Mouse (Mus musculus) layer of hippocampus, postnatal 36 days (tissue): ENCODE measurements around the gene Wdr5b. TPM values are rescaled to one million over a fixed set of nuclear protein-coding genes. Genes with fewer than 3 reads are reported as not detected.

ENCODE experiments used
- DNase-seq, 2 experiments: peaks; one replicate each; pipeline ENCODE4 v3.0.0; 2022
- total RNA-seq, 2 experiments: library from RNA; stranded (reverse); gene quantifications; 2 replicates each; pipeline ENCODE4 v1.2.3; 2021

The Wdr5b gene
- total RNA-seq, 2 experiments from 2014 or later, result 5.4 to 5.8 TPM

GRCm38 (mm10) chr16:36071071-36071449, 30.1 kb downstream of the Wdr5b start:
- no peak for DNase-seq

GRCm38 (mm10) chr16:36071450-36072379, 30.7 kb downstream of the Wdr5b start, which contains the start of the genes Fam162a and Ccdc58:
TSS of gene Fam162a (minus strand) at chr16:36071594.
TSS of gene Ccdc58 (plus strand) at chr16:36071685.
- peak; percentile 89 to 92 for DNase-seq

GRCm38 (mm10) chr16:36072410-36073011, 31.5 kb downstream of the Wdr5b start:
- DNase-seq, result no peak

- DNase-seq, result no peak
These were observed 33.8 kb downstream of the Wdr5b start for GRCm38 (mm10) chr16:36074772-36075171.

- no peak for DNase-seq
These were observed 38.9 kb downstream of the Wdr5b start for GRCm38 (mm10) chr16:36079916-36080315.

GRCm38 (mm10) chr16:36087846-36088245, 46.9 kb downstream of the Wdr5b start:
- no peak for DNase-seq

GRCm38 (mm10) chr16:36089065-36089464, 48.1 kb downstream of the Wdr5b start:
- DNase-seq, result no peak

- DNase-seq, result no peak
These were observed 49.0 kb downstream of the Wdr5b start for GRCm38 (mm10) chr16:36089850-36090616.

GRCm38 (mm10) chr16:36090785-36091509, 50.0 kb downstream of the Wdr5b start:
- no peak for DNase-seq

Other genes starting within 250 kb of the Wdr5b start
- gene Parp14, start 169.6 kb upstream of the Wdr5b start, total RNA-seq, result 1 to 10 TPM; 1.3 to 1.9 TPM
- gene Parp9, start 102.7 kb upstream of the Wdr5b start, total RNA-seq, result 1 to 10 TPM; 3.2 to 3.3 TPM
- gene Dtx3l, start 102.0 kb upstream of the Wdr5b start, total RNA-seq, result 1 to 10 TPM; 4.3 to 4.4 TPM
- gene Kpna1, start 62.4 kb upstream of the Wdr5b start, total RNA-seq, result 100 to 1,000 TPM; 134 to 153 TPM
- gene Fam162a, start 30.4 kb downstream of the Wdr5b start, total RNA-seq, result 10 to 100 TPM; 81.1 to 82.7 TPM
- 10 to 100 TPM; 21.3 to 23.9 TPM for gene Ccdc58, start 30.5 kb downstream of the Wdr5b start, total RNA-seq
- not detected for gene Csta1, start 90.1 kb downstream of the Wdr5b start, total RNA-seq
- gene Stfa2l1, start 115.6 kb downstream of the Wdr5b start, total RNA-seq, result not detected
- not detected for gene Gm5483, start 143.0 kb downstream of the Wdr5b start, total RNA-seq
- not detected for gene Gm5416, start 169.2 kb downstream of the Wdr5b start, total RNA-seq
- not detected for gene 2010005H15Rik, start 180.3 kb downstream of the Wdr5b start, total RNA-seq
- gene Stfa1, start 235.8 kb downstream of the Wdr5b start, total RNA-seq, result not detected